Mouse (Mus musculus): Measurements from ENCODE around the gene Slc18a3. TPM values are rescaled to one million over a fixed set of nuclear protein-coding genes. Genes with fewer than 3 reads are reported as not detected.

The Slc18a3 gene
- polyA plus RNA-seq, 1 experiment from 2014 or later = 0.09 TPM

DNA sequence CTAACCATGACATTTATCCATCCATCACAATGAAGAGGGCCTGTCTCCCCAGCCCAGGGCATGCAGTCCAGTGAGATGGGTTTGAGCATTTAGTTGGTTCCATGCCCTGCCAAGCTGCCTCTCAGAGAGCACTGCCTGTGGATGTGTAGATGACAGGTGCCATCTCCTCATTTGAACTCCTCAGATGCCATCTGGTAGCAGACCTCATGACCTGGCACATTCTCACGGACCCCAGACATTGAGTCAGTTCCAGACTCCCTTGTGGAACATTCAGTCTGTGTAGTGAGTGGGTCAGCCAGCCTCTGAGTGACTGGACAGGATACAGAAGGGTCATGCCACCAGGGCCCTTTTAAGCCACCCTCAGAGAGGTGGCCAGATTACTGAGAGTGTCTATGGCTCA lies 12.9 kb upstream of the Slc18a3 start:
- Histone ChIP-seq H3K36me3 (ENCODE audit: insufficient read depth) (no peaks in the 10 kb centered on the region), H3K4me1 (ENCODE audit: insufficient read depth) (no peaks in the 10 kb centered on the region), H3K4me2 (no peak overlapping the region), H3K27ac (ENCODE audit: low read depth) (no peak overlapping the region), H3K27me3 (ENCODE audit: insufficient read depth, low read length) (no peaks in the 10 kb centered on the region), H3K4me3 (ENCODE audit: low read depth, low read length) (no peak overlapping the region), H3K9ac (no peak overlapping the region), H3K9me3 (ENCODE audit: low read depth, low read length) (no peaks in the 10 kb centered on the region)
- WGBS = 57% methylated on average over 1 of the region's 1 CpGs
- DNase-seq (no peak), ATAC-seq (ENCODE audit: insufficient read depth) (no peak)
- TF ChIP-seq CTCF (IDR thresholded peaks at IDR 0.05; ENCODE audit: low read depth) = no peak

DNA sequence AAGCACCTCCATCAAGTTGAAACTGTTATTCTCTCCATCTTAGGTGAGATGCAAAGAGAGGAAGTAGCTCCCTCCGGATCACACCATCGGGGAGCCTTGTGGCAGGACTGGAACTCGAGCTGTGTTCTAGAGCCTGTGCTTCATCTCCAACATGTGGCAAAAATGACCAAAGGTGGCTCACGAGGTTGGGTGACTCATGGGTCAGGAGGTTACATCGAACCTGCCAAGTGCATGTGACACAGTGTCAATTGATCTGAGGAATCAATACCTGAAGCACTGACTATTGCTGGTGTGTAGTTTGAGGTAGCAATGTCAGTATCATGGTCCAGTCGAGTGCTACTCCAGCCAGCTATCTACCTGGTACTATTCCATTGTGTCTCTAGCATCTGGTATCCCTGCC lies 11.9 kb upstream of the Slc18a3 start:
- Histone ChIP-seq H3K4me1 (ENCODE audit: insufficient read depth) (no peaks in the 10 kb centered on the region), H3K9me3 (ENCODE audit: low read depth, low read length) (no peaks in the 10 kb centered on the region), H3K27ac (ENCODE audit: low read depth) (no peak overlapping the region), H3K27me3 (ENCODE audit: insufficient read depth, low read length) (no peaks in the 10 kb centered on the region), H3K4me3 (ENCODE audit: low read depth, low read length) (no peak overlapping the region), H3K4me2 (no peak overlapping the region), H3K36me3 (ENCODE audit: insufficient read depth) (no peaks in the 10 kb centered on the region), H3K9ac (no peak overlapping the region)
- WGBS = 70% methylated on average over 6 of the region's 6 CpGs
- DNase-seq (no peak), ATAC-seq (ENCODE audit: insufficient read depth) (no peak)
- TF ChIP-seq CTCF (IDR thresholded peaks at IDR 0.05; ENCODE audit: low read depth) = no peak

DNA sequence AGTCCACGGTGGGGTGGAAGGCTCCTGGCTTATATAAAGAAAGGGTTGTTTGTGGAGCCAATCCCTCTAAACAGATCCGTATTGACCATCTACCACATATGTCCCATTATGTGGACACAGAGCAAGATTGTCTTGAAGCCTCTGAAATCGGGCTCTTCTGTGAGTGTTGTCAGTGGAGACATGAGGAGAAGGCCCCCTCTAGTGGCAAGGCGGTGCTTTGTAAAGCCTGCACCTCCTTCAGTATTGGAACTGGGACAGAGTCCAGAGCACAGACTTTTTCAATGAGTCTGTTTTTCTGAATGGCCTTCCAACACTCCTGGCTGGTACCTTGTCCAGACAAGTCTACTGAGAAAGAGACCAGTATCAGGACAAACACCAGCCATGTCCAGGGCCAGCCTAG lies 8.3 kb upstream of the Slc18a3 start:
- H3K27ac ChIP-seq (ENCODE audit: low read depth) = no peak overlapping the region
- H3K9me3 ChIP-seq (ENCODE audit: low read depth, low read length) = no peaks in the 10 kb centered on the region
- 9% methylated on average over 4 of the region's 4 CpGs for WGBS
- no peaks in the 10 kb centered on the region for H3K36me3 ChIP-seq (ENCODE audit: insufficient read depth)
- no peak overlapping the region for H3K9ac ChIP-seq
- peak; percentile 78 for DNase-seq
- no peaks in the 10 kb centered on the region for H3K27me3 ChIP-seq (ENCODE audit: insufficient read depth, low read length)
- ATAC-seq (ENCODE audit: insufficient read depth) = no peak
- H3K4me2 ChIP-seq = no peak overlapping the region
- TF ChIP-seq CTCF (IDR thresholded peaks at IDR 0.05; ENCODE audit: low read depth) = peak; percentile 76
- no peak overlapping the region for H3K4me3 ChIP-seq (ENCODE audit: low read depth, low read length)
- H3K4me1 ChIP-seq (ENCODE audit: insufficient read depth) = no peaks in the 10 kb centered on the region

DNA sequence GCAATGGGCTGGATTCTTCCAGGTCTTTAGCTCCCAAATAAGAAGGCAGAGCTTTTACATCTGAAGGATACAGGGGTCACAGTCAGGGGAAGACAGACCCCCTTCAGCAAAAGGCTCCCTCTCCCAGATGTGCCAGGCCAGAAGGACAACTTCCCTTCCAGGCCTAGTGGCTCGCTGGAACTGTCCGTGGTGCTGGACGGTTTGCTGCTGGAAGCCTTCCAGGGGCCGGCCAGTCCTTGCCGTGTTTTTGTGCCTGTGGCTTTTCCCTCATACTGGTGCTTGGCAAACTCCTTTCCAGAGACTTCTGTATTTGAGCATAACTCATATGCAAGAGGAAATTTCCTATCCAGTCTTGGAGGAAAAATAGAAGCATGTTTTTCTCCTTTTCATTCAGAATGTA lies 3.0 kb upstream of the Slc18a3 start:
- no peak for TF ChIP-seq CTCF (IDR thresholded peaks at IDR 0.05; ENCODE audit: low read depth)

DNA sequence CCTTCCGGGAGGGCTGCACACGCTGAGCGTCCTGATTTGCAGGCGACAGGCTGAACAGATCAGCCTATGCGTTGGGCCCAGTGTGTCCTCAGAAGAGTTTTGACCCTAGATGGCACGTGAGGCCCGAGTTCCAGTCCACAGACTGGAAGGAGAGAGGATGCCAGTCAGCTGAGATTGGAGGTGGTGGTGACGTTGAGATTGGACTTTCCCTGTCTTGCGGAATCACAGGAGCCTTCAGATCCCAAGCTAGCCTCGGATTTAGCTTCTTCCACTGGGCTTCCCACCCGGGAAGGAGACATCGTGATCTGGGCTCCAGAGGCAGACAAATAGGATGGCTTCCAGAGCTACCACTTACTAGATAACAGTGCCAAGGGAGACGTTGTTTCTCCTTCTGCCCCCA lies 1.2 kb upstream of the Slc18a3 start, which contains the start of gene Chat:
Gene Chat (minus strand): TSS at position 101 of the 400 bp plus-strand sequence.
- no peak for TF ChIP-seq CTCF (IDR thresholded peaks at IDR 0.05; ENCODE audit: low read depth)
- Histone ChIP-seq H3K4me2 (peak within 1 kb of the TSS; percentile 58), H3K9ac (no peak within 1 kb of the TSS), H3K4me3 (ENCODE audit: low read depth, low read length) (peak within 1 kb of the TSS; percentile 32), H3K4me1 (ENCODE audit: insufficient read depth) (no peaks in the 10 kb centered on the region), H3K36me3 (ENCODE audit: insufficient read depth) (no peaks in the 10 kb centered on the region), H3K27ac (ENCODE audit: low read depth) (no peak within 1 kb of the TSS), H3K9me3 (ENCODE audit: low read depth, low read length) (no peaks in the 10 kb centered on the region), H3K27me3 (ENCODE audit: insufficient read depth, low read length) (peaks cover 64% of the 10 kb centered on the region)
- DNase-seq = no peak
- no peak for ATAC-seq (ENCODE audit: insufficient read depth)
- WGBS = 12% methylated on average over 13 of the region's 13 CpGs

More for the DNA sequence above, 3.0 kb upstream of the Slc18a3 start:
- DNase-seq (peak; percentile 91), ATAC-seq (ENCODE audit: insufficient read depth) (no peak)
- Histone ChIP-seq H3K4me3 (ENCODE audit: low read depth, low read length) (no peak overlapping the region), H3K9ac (no peak overlapping the region), H3K4me2 (no peak overlapping the region), H3K36me3 (ENCODE audit: insufficient read depth) (no peaks in the 10 kb centered on the region), H3K27me3 (ENCODE audit: insufficient read depth, low read length) (peaks cover 47% of the 10 kb centered on the region), H3K4me1 (ENCODE audit: insufficient read depth) (no peaks in the 10 kb centered on the region), H3K27ac (ENCODE audit: low read depth) (no peak overlapping the region), H3K9me3 (ENCODE audit: low read depth, low read length) (no peaks in the 10 kb centered on the region)
- WGBS = 5% methylated on average over 5 of the region's 5 CpGs

DNA sequence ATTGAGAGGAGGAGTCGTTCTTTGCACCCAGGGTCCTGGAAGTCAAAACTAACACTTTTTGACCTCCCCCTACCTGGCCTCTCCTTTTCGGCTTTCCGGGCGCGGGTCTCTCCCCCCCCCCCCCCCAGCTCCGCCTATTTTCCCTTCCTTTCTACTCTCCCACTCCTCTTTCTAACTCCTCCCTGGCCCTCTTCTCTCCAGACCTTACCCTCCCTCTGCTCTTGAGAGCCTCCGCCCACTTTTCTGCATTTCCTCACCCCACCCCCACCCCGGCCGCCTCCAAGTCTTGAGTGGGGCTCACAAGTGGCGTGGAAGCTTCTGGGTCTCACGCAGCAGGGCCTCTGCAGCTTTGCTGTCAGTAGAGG lies 838 bp upstream of the Slc18a3 start:
- peaks cover 68% of the 10 kb centered on the region for H3K27me3 ChIP-seq (ENCODE audit: insufficient read depth, low read length)
- TF ChIP-seq CTCF (IDR thresholded peaks at IDR 0.05; ENCODE audit: low read depth) = no peak
- H3K27ac ChIP-seq (ENCODE audit: low read depth) = no peak overlapping the region
- ATAC-seq (ENCODE audit: insufficient read depth) = no peak
- 3% methylated on average over 7 of the region's 11 CpGs for WGBS
- no peak overlapping the region for H3K9ac ChIP-seq
- peak overlapping the region; percentile 58; the same call in 1 of the 2 replicates for H3K4me2 ChIP-seq
- no peaks in the 10 kb centered on the region for H3K9me3 ChIP-seq (ENCODE audit: low read depth, low read length)
- no peaks in the 10 kb centered on the region for H3K36me3 ChIP-seq (ENCODE audit: insufficient read depth)
- no peak for DNase-seq
- H3K4me1 ChIP-seq (ENCODE audit: insufficient read depth) = no peaks in the 10 kb centered on the region
- H3K4me3 ChIP-seq (ENCODE audit: low read depth, low read length) = peak overlapping the region; percentile 32; the same call in 1 of the 2 replicates

DNA sequence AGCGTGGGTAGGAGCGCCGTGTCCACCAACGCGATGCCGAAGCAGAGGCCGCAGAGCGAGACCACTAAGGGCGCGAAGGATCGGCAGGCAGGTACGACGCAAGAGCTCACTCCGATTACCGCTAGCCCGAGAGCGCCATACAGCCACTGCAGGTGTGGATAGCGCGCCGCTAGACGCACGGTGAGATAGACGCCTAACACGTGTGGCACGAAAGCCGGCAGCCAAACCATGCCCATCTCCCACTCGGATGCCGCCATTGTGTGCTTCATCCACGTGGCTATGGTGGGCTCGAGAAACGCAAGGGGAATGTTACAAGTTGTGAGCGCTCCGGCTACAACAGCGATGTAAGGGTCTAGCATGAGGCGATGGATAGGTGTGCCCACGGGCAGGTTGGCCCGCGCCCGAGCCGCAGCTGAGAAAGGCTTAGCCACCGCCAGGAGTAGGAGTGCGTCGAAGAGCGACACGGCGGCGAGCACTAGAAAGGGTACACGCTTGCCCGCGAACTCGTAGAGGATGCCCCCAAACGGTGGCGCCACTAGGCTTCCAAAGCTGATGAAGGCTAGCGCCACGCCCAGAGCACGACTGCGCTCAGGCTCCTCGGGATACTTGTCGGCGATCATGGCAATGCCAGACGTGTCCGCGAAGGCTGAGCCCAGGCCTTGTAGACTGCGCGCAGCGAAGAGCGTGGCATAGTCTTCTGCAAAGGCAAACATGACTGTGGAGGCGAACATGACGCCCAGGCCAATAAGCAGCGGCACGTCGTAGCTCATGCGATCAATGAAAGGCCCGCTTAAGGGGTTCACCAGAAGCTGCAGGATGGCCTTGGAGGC lies 1.2 kb downstream of the Slc18a3 start:
- Histone ChIP-seq H3K36me3 (ENCODE audit: insufficient read depth) (no peaks in the 10 kb centered on the region), H3K27me3 (ENCODE audit: insufficient read depth, low read length) (peaks cover 87% of the 10 kb centered on the region), H3K4me1 (ENCODE audit: insufficient read depth) (no peaks in the 10 kb centered on the region), H3K9ac (no peak overlapping the region), H3K27ac (ENCODE audit: low read depth) (no peak overlapping the region), H3K9me3 (ENCODE audit: low read depth, low read length) (no peaks in the 10 kb centered on the region), H3K4me2 (peak overlapping the region; percentile 58; the same call in 1 of the 2 replicates), H3K4me3 (ENCODE audit: low read depth, low read length) (peak overlapping the region; percentile 3; the same call in 1 of the 2 replicates)
- DNase-seq (no peak), ATAC-seq (ENCODE audit: insufficient read depth) (no peak)
- TF ChIP-seq CTCF (IDR thresholded peaks at IDR 0.05; ENCODE audit: low read depth) = no peak
- WGBS = 4% methylated on average over 74 of the region's 74 CpGs

Measured in lung, embryonic 14.5 days (tissue).